Mouse (Mus musculus) cortical plate, adult 2 months (tissue): ENCODE measurements around the gene Thumpd3.

ENCODE experiments used
- CTCF ChIP-seq: fragments of 200-500 bp; IDR thresholded peaks from 2 replicates; pipeline ENCODE4 v1.5.1; 2011; ENCODE audit warnings: mild to moderate bottlenecking, control low read depth, low read length; ENCODE audit not compliant: insufficient read depth; ENCODE audit errors: extremely low read depth
- POLR2A ChIP-seq: fragments of 200-500 bp; IDR thresholded peaks from 2 replicates; pipeline ENCODE4 v1.6.1; 2011; ENCODE audit warnings: mild to moderate bottlenecking, low read length, control low read depth; ENCODE audit not compliant: insufficient read depth; ENCODE audit errors: extremely low read depth

- no peak for TF ChIP-seq CTCF
- no peak for TF ChIP-seq POLR2A
Observed at GRCm38 (mm10) chr6:113036463-113037175, 9.4 kb upstream of the Thumpd3 start.
